Mouse (Mus musculus) heart, adult 2 months (tissue): Measurements from ENCODE around the gene Ctdspl. TPM values are rescaled to one million over a fixed set of nuclear protein-coding genes. Genes with fewer than 3 reads are reported as not detected.

Source experiments
- DNase-seq, 2 experiments: peaks; one replicate each; pipeline ENCODE4 v3.0.0; 2021
- H3K27ac ChIP-seq: fragments of 200-600 bp; 2 replicates; pipeline ENCODE4 v1.8.1; 2022
- H3K27me3 ChIP-seq: fragments of 200-500 bp; 2 replicates; pipeline ENCODE4 v1.6.1; 2012; ENCODE audit warnings: mild to moderate bottlenecking, low read length, inconsistent platforms, mixed read lengths; ENCODE audit not compliant: control insufficient read depth, insufficient read depth
- H3K36me3 ChIP-seq: fragments of 200-500 bp; 2 replicates; pipeline ENCODE4 v1.6.1; 2012; ENCODE audit warnings: low read length, inconsistent platforms; ENCODE audit not compliant: control insufficient read depth, insufficient read depth
- H3K4me1 ChIP-seq: fragments of 200-500 bp; 2 replicates; pipeline ENCODE4 v1.6.1; 2011; ENCODE audit warnings: low read length; ENCODE audit not compliant: control insufficient read depth, insufficient read depth
- H3K4me3 ChIP-seq: fragments of 200-600 bp; 2 replicates; pipeline ENCODE4 v1.8.1; 2022
- H3K79me2 ChIP-seq: fragments of 200-500 bp; replicated peaks from 2 replicates; pipeline ENCODE4 v1.6.1; 2012; ENCODE audit warnings: mild to moderate bottlenecking, inconsistent platforms, low read length, moderate library complexity, mixed read lengths; ENCODE audit not compliant: control insufficient read depth, insufficient read depth
- H3K9ac ChIP-seq: fragments of 200-500 bp; 2 replicates; pipeline ENCODE4 v1.6.1; 2012; ENCODE audit warnings: low read depth, mild to moderate bottlenecking, control low read depth, inconsistent platforms, low read length, mixed read lengths
- CTCF ChIP-seq: fragments of 200-600 bp; IDR thresholded peaks from 2 replicates; pipeline ENCODE4 v1.8.1; 2022; ENCODE audit warnings: antibody characterized with exemption, mild to moderate bottlenecking, moderate library complexity
- EP300 ChIP-seq: fragments of 200-500 bp; IDR thresholded peaks from 2 replicates; pipeline ENCODE4 v1.6.1; 2011; ENCODE audit warnings: low read depth, low read length, control low read depth; ENCODE audit not compliant: insufficient read depth
- POLR2A ChIP-seq: fragments of 200-500 bp; IDR thresholded peaks from 2 replicates; pipeline ENCODE4 v1.6.1; 2011; ENCODE audit warnings: mild to moderate bottlenecking, low read depth, low read length, control low read depth; ENCODE audit not compliant: insufficient read depth
- WGBS: fragments of 180-500 bp; shearing (Covaris S2); methylation state at CpG from one replicate; pipeline ENCODE4 v1.1.7; 2018; 5-methylcytosine and 5-hydroxymethylcytosine counted together
- intact Hi-C: fragments of 180-260 bp; cut with DNase I; formaldehyde crosslinking; loops from one replicate; pipeline ENCODE4 v1.15.1; 2025
- polyA plus RNA-seq: library from polyadenylated mRNA; depleted of rRNA; stranded (reverse); fragments of >200 nt; gene quantifications from 2 replicates; pipeline ENCODE4 v1.2.3, GENCODE M21; 2012
- total RNA-seq, 2 experiments: library from RNA; stranded (reverse); gene quantifications; 2 replicates each; pipeline ENCODE4 v1.2.3; 2021

The Ctdspl gene
- total and polyA plus RNA-seq, 3 experiments = 8.5 to 9.7 (median 9.0) TPM

DNA sequence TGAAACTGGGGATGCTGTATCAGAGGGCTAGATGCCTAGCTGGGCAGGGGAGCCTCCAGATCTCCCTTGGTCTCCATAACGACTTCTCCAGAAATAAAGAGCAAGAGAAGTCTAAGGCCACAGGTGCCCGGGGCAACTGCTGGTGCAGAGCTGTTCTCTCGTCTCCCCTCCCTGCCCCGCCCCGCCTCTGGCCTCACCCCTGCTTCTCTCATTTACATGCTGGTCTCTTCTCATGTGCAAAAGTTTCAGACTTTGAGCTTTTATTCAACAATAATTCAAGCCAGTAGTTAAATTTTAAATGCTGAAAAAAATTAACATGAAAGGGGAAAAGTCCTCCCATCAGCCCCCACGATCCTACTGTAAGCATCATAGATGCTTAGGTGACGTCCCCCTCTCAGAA is 95.5 kb downstream of the Ctdspl start:
- WGBS = 83% methylated on average over 7 of the region's 7 CpGs
- no peaks in the 10 kb centered on the region for H3K4me1 ChIP-seq
- no peaks in the 10 kb centered on the region for H3K36me3 ChIP-seq
- intact Hi-C loops = no loop called here
- H3K27me3 ChIP-seq = no peaks in the 10 kb centered on the region
- TF ChIP-seq CTCF = no peak
- TF ChIP-seq POLR2A = no peak
- no peak for TF ChIP-seq EP300
- no peaks in the 10 kb centered on the region for H3K79me2 ChIP-seq
- H3K27ac ChIP-seq = no peak overlapping the region
- H3K9ac ChIP-seq = no peak overlapping the region
- DNase-seq = no peak
- no peak overlapping the region for H3K4me3 ChIP-seq

DNA sequence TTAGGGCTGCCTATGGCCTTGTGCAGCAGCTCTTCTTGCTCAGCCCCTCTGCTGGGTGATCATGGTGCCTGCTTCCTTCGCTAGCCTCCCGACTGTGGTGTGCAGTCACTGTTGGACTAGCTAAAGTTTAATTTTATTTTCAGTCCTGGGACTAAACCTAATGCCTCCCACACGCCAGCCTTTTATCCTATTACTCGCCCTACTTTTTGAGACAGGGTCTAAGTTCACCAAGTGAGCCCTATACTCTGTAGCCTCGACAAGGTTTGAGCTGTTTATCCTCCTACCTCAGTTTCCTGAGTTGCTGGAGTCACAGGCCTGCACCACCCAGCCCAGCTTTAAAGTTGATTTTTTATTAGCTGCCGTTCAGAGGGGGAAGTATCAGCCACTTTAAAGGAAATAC is 99.0 kb downstream of the Ctdspl start:
- no peak for DNase-seq
- Histone ChIP-seq H3K36me3 (no peaks in the 10 kb centered on the region), H3K9ac (no peak overlapping the region), H3K27me3 (no peaks in the 10 kb centered on the region), H3K4me1 (peaks cover 1% of the 10 kb centered on the region), H3K27ac (no peak overlapping the region), H3K79me2 (no peaks in the 10 kb centered on the region), H3K4me3 (no peak overlapping the region)
- no peak for TF ChIP-seq CTCF
- TF ChIP-seq POLR2A = no peak
- no peak for TF ChIP-seq EP300
- intact Hi-C loops = no loop called here
- WGBS = 70% methylated on average over 6 of the region's 6 CpGs

DNA sequence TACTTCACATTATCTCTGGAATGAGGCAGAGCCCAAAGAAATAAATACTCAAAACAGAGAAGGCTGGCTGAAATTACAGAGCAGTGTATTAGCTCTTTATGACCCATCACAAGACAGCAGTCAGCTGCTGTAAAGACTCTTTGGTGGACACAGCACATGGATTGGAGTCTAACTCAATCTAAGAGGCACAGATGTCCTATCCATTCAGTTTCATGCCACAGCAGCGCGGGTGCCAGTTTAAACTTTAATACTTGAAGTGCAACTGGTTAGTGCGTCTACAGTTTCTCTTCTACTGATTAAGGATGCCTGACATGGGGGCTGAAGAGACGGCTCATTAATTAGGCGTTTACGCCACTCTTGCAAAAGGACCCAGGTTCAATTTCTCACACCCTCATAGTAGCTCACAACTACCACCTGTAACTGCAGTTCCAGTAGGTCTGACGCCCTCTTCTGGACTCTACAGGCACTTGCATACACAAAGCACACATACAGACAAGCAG is 99.6 kb downstream of the Ctdspl start:
- intact Hi-C loops = loop anchor here (2.0 kb wide), 1 partner anchor 15 kb away; no protein-coding TSS in a partner anchor
- WGBS = 93% methylated on average over 7 of the region's 7 CpGs
- DNase-seq = no peak
- H3K27ac ChIP-seq = no peak overlapping the region
- H3K9ac ChIP-seq = no peak overlapping the region
- H3K27me3 ChIP-seq = no peaks in the 10 kb centered on the region
- no peaks in the 10 kb centered on the region for H3K79me2 ChIP-seq
- peaks cover 1% of the 10 kb centered on the region for H3K4me1 ChIP-seq
- no peak overlapping the region for H3K4me3 ChIP-seq
- TF ChIP-seq CTCF = no peak
- no peak for TF ChIP-seq EP300
- TF ChIP-seq POLR2A = no peak
- H3K36me3 ChIP-seq = no peaks in the 10 kb centered on the region

DNA sequence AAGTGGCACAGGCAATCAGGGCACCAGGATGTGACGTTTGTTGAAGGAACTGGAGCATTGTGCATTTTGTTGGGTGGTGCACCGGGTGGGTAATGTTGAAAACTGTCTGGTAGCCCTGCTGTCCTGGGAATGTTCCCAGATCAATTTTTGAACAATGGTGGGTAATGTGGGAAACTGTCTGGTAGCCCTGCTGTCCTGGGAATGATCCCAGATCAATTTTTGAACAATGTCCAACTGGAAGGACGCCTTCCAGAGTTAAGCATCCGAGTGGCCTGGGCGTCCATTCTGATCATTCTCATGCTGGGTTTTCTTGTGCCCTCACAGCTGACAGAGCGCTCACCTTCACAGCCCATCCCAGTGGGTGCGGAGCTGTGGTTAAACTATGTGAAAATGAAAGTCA is 101.1 kb downstream of the Ctdspl start:
- H3K4me1 ChIP-seq = peaks cover 7% of the 10 kb centered on the region
- H3K27ac ChIP-seq = no peak overlapping the region
- no peaks in the 10 kb centered on the region for H3K79me2 ChIP-seq
- TF ChIP-seq POLR2A (no peak), CTCF (no peak), EP300 (no peak)
- intact Hi-C loops = loop anchor here (2.0 kb wide), 1 partner anchor 13 kb away; no protein-coding TSS in a partner anchor
- no peak overlapping the region for H3K9ac ChIP-seq
- DNase-seq = no peak
- no peaks in the 10 kb centered on the region for H3K27me3 ChIP-seq
- H3K4me3 ChIP-seq = no peak overlapping the region
- H3K36me3 ChIP-seq = no peaks in the 10 kb centered on the region
- 90% methylated on average over 7 of the region's 7 CpGs for WGBS

DNA sequence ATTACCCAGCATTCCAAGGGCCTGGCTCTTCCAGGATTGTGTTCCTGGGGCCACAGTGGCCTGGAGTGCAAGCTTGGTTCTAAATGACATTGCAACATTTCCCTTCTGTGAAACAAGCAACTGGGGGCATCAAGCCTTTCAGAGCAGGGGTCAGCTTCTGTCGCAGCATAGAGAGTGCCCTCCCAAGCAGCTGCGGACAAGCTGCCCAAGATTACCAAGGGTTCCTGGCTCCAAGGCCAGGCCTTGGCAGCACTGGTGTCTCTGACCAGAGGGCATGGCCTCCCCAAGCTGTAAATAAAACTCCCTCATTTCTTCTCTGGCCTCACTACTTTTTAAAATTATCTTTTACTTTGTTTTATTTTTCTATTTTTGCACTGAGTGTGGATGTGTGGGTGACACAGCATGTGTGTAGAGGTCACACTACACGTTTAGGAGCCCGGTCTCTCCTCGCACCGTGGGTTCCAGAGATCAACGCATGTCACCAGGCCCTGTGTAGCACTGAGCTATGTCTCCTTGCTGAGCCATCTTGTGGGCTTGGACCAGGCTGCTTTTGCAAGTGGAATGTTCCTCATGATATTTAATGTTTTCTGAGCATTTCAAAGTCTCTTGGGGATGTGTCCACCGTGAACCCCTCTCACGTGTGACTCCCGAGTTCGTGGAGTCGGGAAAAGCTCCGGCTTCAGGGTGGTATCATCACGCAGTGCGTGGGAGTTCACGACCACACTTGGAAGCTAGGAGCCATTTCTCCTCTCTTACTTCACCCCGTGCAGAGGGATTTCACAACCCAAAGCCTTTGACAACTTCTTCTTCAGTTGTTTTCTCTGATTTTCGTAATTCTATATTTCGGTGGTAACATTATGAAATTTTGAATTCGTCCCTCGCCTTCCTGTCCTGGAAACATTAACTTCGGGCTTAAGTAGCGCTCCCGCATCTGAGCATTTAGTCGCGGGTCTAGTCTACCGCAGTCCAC is 102.3 kb downstream of the Ctdspl start:
- H3K9ac ChIP-seq = no peak overlapping the region
- no peaks in the 10 kb centered on the region for H3K36me3 ChIP-seq
- H3K27me3 ChIP-seq = no peaks in the 10 kb centered on the region
- WGBS = 92% methylated on average over 27 of the region's 27 CpGs
- H3K79me2 ChIP-seq = no peaks in the 10 kb centered on the region
- no peak for TF ChIP-seq EP300
- no peak for TF ChIP-seq CTCF
- TF ChIP-seq POLR2A = no peak
- intact Hi-C loops = loop anchor here (1.0 kb wide), 1 partner anchor 107 kb away; no protein-coding TSS in a partner anchor
- no peak overlapping the region for H3K27ac ChIP-seq
- H3K4me3 ChIP-seq = no peak overlapping the region
- DNase-seq = no peak
- peaks cover 10% of the 10 kb centered on the region for H3K4me1 ChIP-seq

DNA sequence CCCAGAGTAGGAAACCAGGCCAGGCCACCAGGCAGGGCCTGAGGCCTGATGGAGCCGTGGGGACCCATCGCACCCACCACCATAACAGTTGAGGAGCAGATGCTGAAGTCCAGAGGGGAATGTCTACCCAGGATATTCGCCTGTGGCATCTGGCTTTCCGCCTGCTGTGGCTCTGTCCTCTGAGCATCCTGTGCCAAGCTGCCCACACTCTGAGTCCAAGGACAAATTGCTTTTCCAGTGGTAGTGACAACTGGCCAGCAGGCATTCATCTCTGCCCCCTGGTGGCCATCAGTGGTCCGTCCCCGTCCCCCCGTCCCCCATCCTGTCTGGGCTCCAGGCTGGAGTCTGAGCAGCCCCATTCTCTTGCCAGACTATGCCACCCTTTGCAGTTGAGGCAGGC is 103.3 kb downstream of the Ctdspl start:
- WGBS = 38% methylated on average over 7 of the region's 7 CpGs
- Histone ChIP-seq H3K27me3 (no peaks in the 10 kb centered on the region), H3K4me1 (peaks cover 10% of the 10 kb centered on the region), H3K4me3 (no peak overlapping the region), H3K36me3 (no peaks in the 10 kb centered on the region), H3K79me2 (no peaks in the 10 kb centered on the region), H3K27ac (peak overlapping the region; percentile 18; the same call in 1 of the 2 replicates), H3K9ac (no peak overlapping the region)
- intact Hi-C loops = loop anchor here (1.0 kb wide), 1 partner anchor 108 kb away; no protein-coding TSS in a partner anchor
- peak; percentile 62; the same call in 1 of the 2 replicates for TF ChIP-seq EP300
- peak; percentile 91 for TF ChIP-seq CTCF
- TF ChIP-seq POLR2A = no peak
- DNase-seq = peak; percentile 72 to 80
